Mouse (Mus musculus): ENCODE measurements at regions not wholly inside any gene's neighbourhood (a gene's known extent, or its start where the extent isn't known, plus 50 kb on each side); places are given as distances from the start of the nearest gene placed in this dataset.

GRCm38 (mm10) chr12:17481687-17482086, 62.9 kb upstream of the Odc1 start:
- Histone ChIP-seq H3K9me3 (no peaks in the 10 kb centered on the region), H3K36me3 (no peaks in the 10 kb centered on the region), H3K9ac (no peak overlapping the region), H3K4me1 (replicated peaks) (no peaks in the 10 kb centered on the region), H3K4me2 (replicated peaks) (no peak overlapping the region), H3K27me3 (replicated peaks) (no peaks in the 10 kb centered on the region), H3K4me3 (replicated peaks) (no peak overlapping the region), H3K27ac (no peak overlapping the region)
- WGBS = 97% methylated on average over 9 of the region's 9 CpGs
- no peak for ATAC-seq

- no peak for ATAC-seq
- Histone ChIP-seq H3K27ac (no peak overlapping the region), H3K9ac (no peak overlapping the region), H3K4me3 (replicated peaks) (no peak overlapping the region), H3K4me1 (replicated peaks) (no peaks in the 10 kb centered on the region), H3K9me3 (no peaks in the 10 kb centered on the region), H3K27me3 (replicated peaks) (no peaks in the 10 kb centered on the region), H3K36me3 (no peaks in the 10 kb centered on the region), H3K4me2 (replicated peaks) (no peak overlapping the region)
- WGBS = 94% methylated on average over 13 of the region's 13 CpGs
Observed at GRCm38 (mm10) chr12:17482196-17482595, 62.4 kb upstream of the Odc1 start.

- no peak overlapping the region for H3K27ac ChIP-seq
- no peak overlapping the region for H3K4me3 ChIP-seq (replicated peaks)
- 63% methylated on average over 9 of the region's 9 CpGs for WGBS
- H3K4me2 ChIP-seq (replicated peaks) = no peak overlapping the region
- ATAC-seq = no peak
- no peaks in the 10 kb centered on the region for H3K36me3 ChIP-seq
- H3K9ac ChIP-seq = no peak overlapping the region
- H3K9me3 ChIP-seq = no peaks in the 10 kb centered on the region
- H3K27me3 ChIP-seq (replicated peaks) = no peaks in the 10 kb centered on the region
- no peaks in the 10 kb centered on the region for H3K4me1 ChIP-seq (replicated peaks)
Observed at GRCm38 (mm10) chr12:17484448-17484847, 60.1 kb upstream of the Odc1 start.

- H3K27me3 ChIP-seq (replicated peaks) = no peaks in the 10 kb centered on the region
- no peak overlapping the region for H3K27ac ChIP-seq
- no peak overlapping the region for H3K4me2 ChIP-seq (replicated peaks)
- no peak for ATAC-seq
- H3K9ac ChIP-seq = no peak overlapping the region
- H3K4me3 ChIP-seq (replicated peaks) = no peak overlapping the region
- no peaks in the 10 kb centered on the region for H3K9me3 ChIP-seq
- 49% methylated on average over 9 of the region's 9 CpGs for WGBS
- H3K4me1 ChIP-seq (replicated peaks) = no peaks in the 10 kb centered on the region
- no peaks in the 10 kb centered on the region for H3K36me3 ChIP-seq
Observed at GRCm38 (mm10) chr12:17486062-17486770, 58.4 kb upstream of the Odc1 start.

- H3K36me3 ChIP-seq = no peaks in the 10 kb centered on the region
- WGBS = 29% methylated on average over 1 of the region's 1 CpGs
- H3K9ac ChIP-seq = no peak overlapping the region
- H3K27ac ChIP-seq = no peak overlapping the region
- no peak overlapping the region for H3K4me2 ChIP-seq (replicated peaks)
- no peaks in the 10 kb centered on the region for H3K4me1 ChIP-seq (replicated peaks)
- no peaks in the 10 kb centered on the region for H3K9me3 ChIP-seq
- no peak overlapping the region for H3K4me3 ChIP-seq (replicated peaks)
- no peaks in the 10 kb centered on the region for H3K27me3 ChIP-seq (replicated peaks)
- ATAC-seq = no peak
Observed at GRCm38 (mm10) chr12:17487336-17487735, 57.3 kb upstream of the Odc1 start.

- Histone ChIP-seq H3K9ac (no peak overlapping the region), H3K4me2 (replicated peaks) (no peak overlapping the region), H3K27me3 (replicated peaks) (no peaks in the 10 kb centered on the region), H3K9me3 (no peaks in the 10 kb centered on the region), H3K4me1 (replicated peaks) (no peaks in the 10 kb centered on the region), H3K27ac (no peak overlapping the region), H3K4me3 (replicated peaks) (no peak overlapping the region), H3K36me3 (no peaks in the 10 kb centered on the region)
- WGBS = 58% methylated on average over 1 of the region's 1 CpGs
- ATAC-seq = no peak
Observed at GRCm38 (mm10) chr12:17488203-17488602, 56.4 kb upstream of the Odc1 start.

GRCm38 (mm10) chr12:17489971-17490370, 54.6 kb upstream of the Odc1 start:
- Histone ChIP-seq H3K36me3 (no peaks in the 10 kb centered on the region), H3K27ac (no peak overlapping the region), H3K9ac (no peak overlapping the region), H3K9me3 (no peaks in the 10 kb centered on the region), H3K4me2 (replicated peaks) (no peak overlapping the region), H3K4me3 (replicated peaks) (no peak overlapping the region), H3K27me3 (replicated peaks) (no peaks in the 10 kb centered on the region), H3K4me1 (replicated peaks) (0 out of 2 replicates have a peak, but pooled peaks cover 2% of the 10 kb centered on the region)
- ATAC-seq = no peak
- 85% methylated on average over 3 of the region's 3 CpGs for WGBS

- WGBS = 60% methylated on average over 4 of the region's 4 CpGs
- Histone ChIP-seq H3K9ac (no peak overlapping the region), H3K9me3 (no peaks in the 10 kb centered on the region), H3K27ac (no peak overlapping the region), H3K4me1 (replicated peaks) (peaks cover 10% of the 10 kb centered on the region), H3K36me3 (no peaks in the 10 kb centered on the region), H3K4me2 (replicated peaks) (no peak overlapping the region), H3K4me3 (replicated peaks) (no peak overlapping the region), H3K27me3 (replicated peaks) (no peaks in the 10 kb centered on the region)
- no peak for ATAC-seq
Observed at GRCm38 (mm10) chr12:17492574-17492973, 52.0 kb upstream of the Odc1 start.

GRCm38 (mm10) chr12:17493053-17493452, 51.5 kb upstream of the Odc1 start:
- 76% methylated on average over 7 of the region's 7 CpGs for WGBS
- Histone ChIP-seq H3K4me2 (replicated peaks) (no peak overlapping the region), H3K9me3 (no peaks in the 10 kb centered on the region), H3K4me1 (replicated peaks) (peaks cover 10% of the 10 kb centered on the region), H3K27ac (no peak overlapping the region), H3K4me3 (replicated peaks) (no peak overlapping the region), H3K9ac (no peak overlapping the region), H3K27me3 (replicated peaks) (no peaks in the 10 kb centered on the region), H3K36me3 (no peaks in the 10 kb centered on the region)
- no peak for ATAC-seq

- no peak overlapping the region for H3K27ac ChIP-seq
- 32% methylated on average over 3 of the region's 3 CpGs for WGBS
- peak; percentile 37 for ATAC-seq
Observed at GRCm38 (mm10) chr12:17493810-17494209, 50.8 kb upstream of the Odc1 start.

More at GRCm38 (mm10) chr12:17493810-17494209, 50.8 kb upstream of the Odc1 start:
- H3K4me1 ChIP-seq (replicated peaks) = peaks cover 10% of the 10 kb centered on the region
- no peaks in the 10 kb centered on the region for H3K36me3 ChIP-seq
- no peak overlapping the region for H3K4me2 ChIP-seq (replicated peaks)
- no peak overlapping the region for H3K4me3 ChIP-seq (replicated peaks)
- H3K27me3 ChIP-seq (replicated peaks) = no peaks in the 10 kb centered on the region
- no peaks in the 10 kb centered on the region for H3K9me3 ChIP-seq
- no peak overlapping the region for H3K9ac ChIP-seq
